Mouse (Mus musculus): Measurements from ENCODE around the gene Stpg4.

Stpg4 gene

GRCm38 (mm10) chr17:87350471-87351240 lies 76.9 kb downstream of the Stpg4 start:
- no peak for DNase-seq (ENCODE audit: low spot score in 2 of 2)

- DNase-seq (ENCODE audit: low spot score in 2 of 2), result no peak
Measured at GRCm38 (mm10) chr17:87349575-87349974, 78.0 kb downstream of the Stpg4 start.

GRCm38 (mm10) chr17:87349069-87349468 lies 78.5 kb downstream of the Stpg4 start:
- no peak for DNase-seq (ENCODE audit: low spot score in 2 of 2)

GRCm38 (mm10) chr17:87348353-87348752 lies 79.2 kb downstream of the Stpg4 start:
- DNase-seq (ENCODE audit: low spot score in 2 of 2), result no peak

- no peak for DNase-seq (ENCODE audit: low spot score in 2 of 2)
Measured at GRCm38 (mm10) chr17:87345252-87345593, 82.3 kb downstream of the Stpg4 start.

GRCm38 (mm10) chr17:87344441-87345251 lies 82.9 kb downstream of the Stpg4 start:
- DNase-seq (ENCODE audit: low spot score in 2 of 2), result no peak

- DNase-seq (ENCODE audit: low spot score in 2 of 2), result no peak
Measured at GRCm38 (mm10) chr17:87343060-87343703, 84.4 kb downstream of the Stpg4 start.

Measured in frontal cortex, postnatal 25 days (tissue).